Mouse (Mus musculus): ENCODE data around the gene Wapl. TPM values are rescaled to one million over a fixed set of nuclear protein-coding genes. Genes with fewer than 3 reads are reported as not detected.

Gene Wapl
- polyA plus RNA-seq, 1 experiment from 2014 or later: 16.8 TPM

- H3K36me3 ChIP-seq (replicated peaks; ENCODE audit: control insufficient read depth, insufficient read depth): no peaks in the 10 kb centered on the region
- H3K9me3 ChIP-seq (ENCODE audit: control insufficient read depth, low read length): no peaks in the 10 kb centered on the region
- H3K27me3 ChIP-seq (ENCODE audit: control insufficient read depth, insufficient read depth, low read length): no peaks in the 10 kb centered on the region
- H3K4me1 ChIP-seq (replicated peaks; ENCODE audit: control insufficient read depth, insufficient read depth, low read length): 0 out of 2 replicates have a peak, but pooled peaks cover 7% of the 10 kb centered on the region
- peak; percentile 64 for DNase-seq (ENCODE audit: low spot score)
- H3K27ac ChIP-seq: no peak overlapping the region
- under 1% methylated on average over 10 of the region's 10 CpGs for WGBS
- peak overlapping the region; percentile 36 for H3K4me3 ChIP-seq (replicated peaks; ENCODE audit: low read length)
- peak; percentile 58; the same call in 1 of the 2 replicates for ATAC-seq (ENCODE audit: low FRiP score)
- peak overlapping the region; percentile 69 for H3K4me2 ChIP-seq (replicated peaks)
- no peak overlapping the region; the same call in 1 of the 2 replicates for H3K9ac ChIP-seq
These were observed 94.6 kb downstream of the Wapl start for GRCm38 (mm10) chr14:34768373-34768772.

GRCm38 (mm10) chr14:34769021-34769566 lies 95.4 kb downstream of the Wapl start:
- no peaks in the 10 kb centered on the region for H3K27me3 ChIP-seq (ENCODE audit: control insufficient read depth, insufficient read depth, low read length)
- H3K27ac ChIP-seq: no peak overlapping the region
- under 1% methylated on average over 36 of the region's 36 CpGs for WGBS
- H3K9me3 ChIP-seq (ENCODE audit: control insufficient read depth, low read length): no peaks in the 10 kb centered on the region
- H3K9ac ChIP-seq: peak overlapping the region; percentile 55
- DNase-seq (ENCODE audit: low spot score) (peak; percentile 80), ATAC-seq (ENCODE audit: low FRiP score) (peak; percentile 51)
- peak overlapping the region; percentile 69 for H3K4me2 ChIP-seq (replicated peaks)
- 0 out of 2 replicates have a peak, but pooled peaks cover 7% of the 10 kb centered on the region for H3K4me1 ChIP-seq (replicated peaks; ENCODE audit: control insufficient read depth, insufficient read depth, low read length)
- peak overlapping the region; percentile 36 for H3K4me3 ChIP-seq (replicated peaks; ENCODE audit: low read length)
- no peaks in the 10 kb centered on the region for H3K36me3 ChIP-seq (replicated peaks; ENCODE audit: control insufficient read depth, insufficient read depth)

- 18% methylated on average over 32 of the region's 32 CpGs for WGBS
- H3K4me1 ChIP-seq (replicated peaks; ENCODE audit: control insufficient read depth, insufficient read depth, low read length): 0 out of 2 replicates have a peak, but pooled peaks cover 7% of the 10 kb centered on the region
These were observed 95.9 kb downstream of the Wapl start for GRCm38 (mm10) chr14:34769567-34770158.

GRCm38 (mm10) chr14:34770467-34770866 lies 96.7 kb downstream of the Wapl start:
- H3K4me1 ChIP-seq (replicated peaks; ENCODE audit: control insufficient read depth, insufficient read depth, low read length): 0 out of 2 replicates have a peak, but pooled peaks cover 7% of the 10 kb centered on the region
- no peak for ATAC-seq (ENCODE audit: low FRiP score)
- no peak overlapping the region for H3K4me3 ChIP-seq (replicated peaks; ENCODE audit: low read length)
- 87% methylated on average over 6 of the region's 6 CpGs for WGBS
- H3K27me3 ChIP-seq (ENCODE audit: control insufficient read depth, insufficient read depth, low read length): no peaks in the 10 kb centered on the region
- H3K27ac ChIP-seq: no peak overlapping the region
- no peak overlapping the region for H3K4me2 ChIP-seq (replicated peaks)
- no peak overlapping the region for H3K9ac ChIP-seq
- H3K36me3 ChIP-seq (replicated peaks; ENCODE audit: control insufficient read depth, insufficient read depth): no peaks in the 10 kb centered on the region
- H3K9me3 ChIP-seq (ENCODE audit: control insufficient read depth, low read length): no peaks in the 10 kb centered on the region
- DNase-seq (ENCODE audit: low spot score): no peak

More at GRCm38 (mm10) chr14:34769567-34770158, 95.9 kb downstream of the Wapl start:
- ATAC-seq (ENCODE audit: low FRiP score) (peak; percentile 61), DNase-seq (ENCODE audit: low spot score) (peak; percentile 46)
- H3K9ac ChIP-seq: peak overlapping the region; percentile 55
- no peaks in the 10 kb centered on the region for H3K27me3 ChIP-seq (ENCODE audit: control insufficient read depth, insufficient read depth, low read length)
- no peaks in the 10 kb centered on the region for H3K36me3 ChIP-seq (replicated peaks; ENCODE audit: control insufficient read depth, insufficient read depth)
- H3K27ac ChIP-seq: no peak overlapping the region
- H3K4me3 ChIP-seq (replicated peaks; ENCODE audit: low read length): peak overlapping the region; percentile 36
- no peaks in the 10 kb centered on the region for H3K9me3 ChIP-seq (ENCODE audit: control insufficient read depth, low read length)
- H3K4me2 ChIP-seq (replicated peaks): peak overlapping the region; percentile 69

GRCm38 (mm10) chr14:34771601-34772000 lies 97.9 kb downstream of the Wapl start:
- ATAC-seq (ENCODE audit: low FRiP score) (no peak), DNase-seq (ENCODE audit: low spot score) (no peak)
- no peak overlapping the region for H3K4me3 ChIP-seq (replicated peaks; ENCODE audit: low read length)
- WGBS: 37% methylated on average over 9 of the region's 9 CpGs
- no peak overlapping the region for H3K27ac ChIP-seq
- no peak overlapping the region for H3K4me2 ChIP-seq (replicated peaks)
- no peaks in the 10 kb centered on the region for H3K27me3 ChIP-seq (ENCODE audit: control insufficient read depth, insufficient read depth, low read length)
- no peaks in the 10 kb centered on the region for H3K36me3 ChIP-seq (replicated peaks; ENCODE audit: control insufficient read depth, insufficient read depth)
- H3K9ac ChIP-seq: no peak overlapping the region
- H3K4me1 ChIP-seq (replicated peaks; ENCODE audit: control insufficient read depth, insufficient read depth, low read length): 0 out of 2 replicates have a peak, but pooled peaks cover 7% of the 10 kb centered on the region
- no peaks in the 10 kb centered on the region for H3K9me3 ChIP-seq (ENCODE audit: control insufficient read depth, low read length)

- H3K4me1 ChIP-seq (replicated peaks; ENCODE audit: control insufficient read depth, insufficient read depth, low read length): 0 out of 2 replicates have a peak, but pooled peaks cover 7% of the 10 kb centered on the region
- H3K9ac ChIP-seq: no peak overlapping the region
- no peaks in the 10 kb centered on the region for H3K36me3 ChIP-seq (replicated peaks; ENCODE audit: control insufficient read depth, insufficient read depth)
- no peak for DNase-seq (ENCODE audit: low spot score)
- 67% methylated on average over 7 of the region's 7 CpGs for WGBS
- H3K27me3 ChIP-seq (ENCODE audit: control insufficient read depth, insufficient read depth, low read length): no peaks in the 10 kb centered on the region
- no peaks in the 10 kb centered on the region for H3K9me3 ChIP-seq (ENCODE audit: control insufficient read depth, low read length)
- no peak overlapping the region for H3K4me3 ChIP-seq (replicated peaks; ENCODE audit: low read length)
- no peak for ATAC-seq (ENCODE audit: low FRiP score)
- no peak overlapping the region for H3K4me2 ChIP-seq (replicated peaks)
- no peak overlapping the region for H3K27ac ChIP-seq
These were observed 98.4 kb downstream of the Wapl start for GRCm38 (mm10) chr14:34772132-34772531.

GRCm38 (mm10) chr14:34773681-34774080 lies 100.0 kb downstream of the Wapl start:
- no peak overlapping the region for H3K4me2 ChIP-seq (replicated peaks)
- H3K27ac ChIP-seq: no peak overlapping the region
- ATAC-seq (ENCODE audit: low FRiP score) (no peak), DNase-seq (ENCODE audit: low spot score) (no peak)
- no peaks in the 10 kb centered on the region for H3K27me3 ChIP-seq (ENCODE audit: control insufficient read depth, insufficient read depth, low read length)
- no peaks in the 10 kb centered on the region for H3K36me3 ChIP-seq (replicated peaks; ENCODE audit: control insufficient read depth, insufficient read depth)
- no peak overlapping the region for H3K4me3 ChIP-seq (replicated peaks; ENCODE audit: low read length)
- no peaks in the 10 kb centered on the region for H3K9me3 ChIP-seq (ENCODE audit: control insufficient read depth, low read length)
- 81% methylated on average over 3 of the region's 3 CpGs for WGBS
- 0 out of 2 replicates have a peak, but pooled peaks cover 5% of the 10 kb centered on the region for H3K4me1 ChIP-seq (replicated peaks; ENCODE audit: control insufficient read depth, insufficient read depth, low read length)
- no peak overlapping the region for H3K9ac ChIP-seq

- DNase-seq (ENCODE audit: low spot score) (no peak), ATAC-seq (ENCODE audit: low FRiP score) (no peak)
- no peak overlapping the region for H3K27ac ChIP-seq
- H3K4me1 ChIP-seq (replicated peaks; ENCODE audit: control insufficient read depth, insufficient read depth, low read length): 0 out of 2 replicates have a peak, but pooled peaks cover 2% of the 10 kb centered on the region
- H3K27me3 ChIP-seq (ENCODE audit: control insufficient read depth, insufficient read depth, low read length): no peaks in the 10 kb centered on the region
- H3K4me2 ChIP-seq (replicated peaks): no peak overlapping the region
- no peaks in the 10 kb centered on the region for H3K36me3 ChIP-seq (replicated peaks; ENCODE audit: control insufficient read depth, insufficient read depth)
- H3K4me3 ChIP-seq (replicated peaks; ENCODE audit: low read length): no peak overlapping the region
- WGBS: 83% methylated on average over 6 of the region's 6 CpGs
- no peak overlapping the region for H3K9ac ChIP-seq
- no peaks in the 10 kb centered on the region for H3K9me3 ChIP-seq (ENCODE audit: control insufficient read depth, low read length)
These were observed 100.5 kb downstream of the Wapl start for GRCm38 (mm10) chr14:34774231-34774630.

GRCm38 (mm10) chr14:34776719-34777385 lies 103.1 kb downstream of the Wapl start:
- Histone ChIP-seq H3K27ac (no peak overlapping the region), H3K36me3 (replicated peaks; ENCODE audit: control insufficient read depth, insufficient read depth) (no peaks in the 10 kb centered on the region), H3K4me3 (replicated peaks; ENCODE audit: low read length) (no peak overlapping the region), H3K9me3 (ENCODE audit: control insufficient read depth, low read length) (no peaks in the 10 kb centered on the region), H3K9ac (no peak overlapping the region), H3K4me1 (replicated peaks; ENCODE audit: control insufficient read depth, insufficient read depth, low read length) (no peaks in the 10 kb centered on the region), H3K27me3 (ENCODE audit: control insufficient read depth, insufficient read depth, low read length) (no peaks in the 10 kb centered on the region), H3K4me2 (replicated peaks) (no peak overlapping the region)
- 90% methylated on average over 12 of the region's 12 CpGs for WGBS
- DNase-seq (ENCODE audit: low spot score): no peak
- no peak for ATAC-seq (ENCODE audit: low FRiP score)
